Mouse (Mus musculus) thymus, postnatal 10 days (tissue): ENCODE results near the gene Emilin2.

ENCODE experiments used
- DNase-seq, 2 experiments: peaks; one replicate each; pipeline ENCODE4 v3.0.0; 2021; ENCODE audit warnings: low spot score in 2 of 2

Gene Emilin2

GRCm38 (mm10) chr17:71203998-71204808, 107.6 kb downstream of the Emilin2 start:
- DNase-seq, result no peak
